Mouse (Mus musculus): ENCODE data around the gene Scaf11. TPM values are rescaled to one million over a fixed set of nuclear protein-coding genes. Genes with fewer than 3 reads are reported as not detected.
"Not testable (repeated sequence)": the region's sequence is repeated elsewhere in the genome, so short reads cannot be mapped to it uniquely, and the experiment has no call there.

Scaf11 gene
- total RNA-seq, 2 experiments from 2014 or later = 54.3 to 54.7 TPM

GRCm38 (mm10) chr15:96466362-96466903 is 5.8 kb upstream of the Scaf11 start:
- no peak for DNase-seq (ENCODE audit: low spot score in 2 of 2)

GRCm38 (mm10) chr15:96465076-96465475 is 4.4 kb upstream of the Scaf11 start:
- no peak for DNase-seq (ENCODE audit: low spot score in 2 of 2)

GRCm38 (mm10) chr15:96463821-96464220 is 3.2 kb upstream of the Scaf11 start:
- no peak for DNase-seq (ENCODE audit: low spot score in 2 of 2)

GRCm38 (mm10) chr15:96462611-96463010 is 2.0 kb upstream of the Scaf11 start:
- DNase-seq (ENCODE audit: low spot score in 2 of 2) = no peak

GRCm38 (mm10) chr15:96461541-96462512 is 1.2 kb upstream of the Scaf11 start:
- peak in 1 of 2 experiments; percentile 42 for DNase-seq (ENCODE audit: low spot score in 2 of 2)

- peak in 1 of 2 experiments; percentile 6 for DNase-seq (ENCODE audit: low spot score in 2 of 2)
Observed at GRCm38 (mm10) chr15:96460451-96460729, 253 bp downstream of the Scaf11 start.

- peak; percentile 38 to 42 for DNase-seq (ENCODE audit: low spot score in 2 of 2)
Observed at GRCm38 (mm10) chr15:96459741-96460450, 747 bp downstream of the Scaf11 start.

- no peak for DNase-seq (ENCODE audit: low spot score in 2 of 2)
Observed at GRCm38 (mm10) chr15:96458273-96458672, 2.4 kb downstream of the Scaf11 start.

- no peak for DNase-seq (ENCODE audit: low spot score in 2 of 2)
Observed at GRCm38 (mm10) chr15:96457338-96457664, 3.3 kb downstream of the Scaf11 start.

GRCm38 (mm10) chr15:96456651-96457337 is 3.8 kb downstream of the Scaf11 start:
- DNase-seq (ENCODE audit: low spot score in 2 of 2) = no peak

- DNase-seq (ENCODE audit: low spot score in 2 of 2) = no peak
Observed at GRCm38 (mm10) chr15:96455595-96456214, 4.9 kb downstream of the Scaf11 start.

GRCm38 (mm10) chr15:96453346-96453745 is 7.3 kb downstream of the Scaf11 start:
- no peak for DNase-seq (ENCODE audit: low spot score in 2 of 2)

GRCm38 (mm10) chr15:96448656-96449299 is 11.9 kb downstream of the Scaf11 start:
- no peak for DNase-seq (ENCODE audit: low spot score in 2 of 2)

GRCm38 (mm10) chr15:96446785-96447184 is 13.9 kb downstream of the Scaf11 start:
- DNase-seq (ENCODE audit: low spot score in 2 of 2) = no peak

- DNase-seq (ENCODE audit: low spot score in 2 of 2) = not testable (repeated sequence)
Observed at GRCm38 (mm10) chr15:96441480-96441879, 19.2 kb downstream of the Scaf11 start.

- no peak for DNase-seq (ENCODE audit: low spot score in 2 of 2)
Observed at GRCm38 (mm10) chr15:96434202-96434601, 26.4 kb downstream of the Scaf11 start.

GRCm38 (mm10) chr15:96419920-96420319 is 40.7 kb downstream of the Scaf11 start:
- DNase-seq (ENCODE audit: low spot score in 2 of 2) = no peak

GRCm38 (mm10) chr15:96418161-96418560 is 42.5 kb downstream of the Scaf11 start:
- no peak for DNase-seq (ENCODE audit: low spot score in 2 of 2)

GRCm38 (mm10) chr15:96408717-96409121 is 51.9 kb downstream of the Scaf11 start:
- peak in 1 of 2 experiments; percentile 39 for DNase-seq (ENCODE audit: low spot score in 2 of 2)

GRCm38 (mm10) chr15:96407151-96407550 is 53.5 kb downstream of the Scaf11 start:
- DNase-seq (ENCODE audit: low spot score in 2 of 2) = no peak

- no peak for DNase-seq (ENCODE audit: low spot score in 2 of 2)
Observed at GRCm38 (mm10) chr15:96406253-96406652, 54.4 kb downstream of the Scaf11 start.
